Mouse (Mus musculus) kidney, adult 2 months (tissue): ENCODE measurements around the gene Tmem178b. TPM values are rescaled to one million over a fixed set of nuclear protein-coding genes. Genes with fewer than 3 reads are reported as not detected.

ENCODE experiments used
- DNase-seq: peaks from one replicate; pipeline ENCODE4 v3.0.0; 2021
- H3K27ac ChIP-seq: fragments of 200-500 bp; 2 replicates; pipeline ENCODE4 v1.5.1; 2012; ENCODE audit warnings: low read depth, low read length, control low read depth, inconsistent platforms; ENCODE audit not compliant: insufficient read depth
- H3K27me3 ChIP-seq: fragments of 200-500 bp; replicated peaks from 2 replicates; pipeline ENCODE4 v1.6.1; 2012; ENCODE audit warnings: mild to moderate bottlenecking, moderate library complexity, low read length, inconsistent platforms; ENCODE audit not compliant: control insufficient read depth, insufficient read depth
- H3K36me3 ChIP-seq: fragments of 200-500 bp; 2 replicates; pipeline ENCODE4 v1.6.1; 2012; ENCODE audit warnings: mild to moderate bottlenecking, moderate library complexity, low read length, inconsistent platforms; ENCODE audit not compliant: control insufficient read depth, insufficient read depth
- H3K4me1 ChIP-seq: fragments of 200-500 bp; 2 replicates; pipeline ENCODE4 v1.6.1; 2011; ENCODE audit warnings: low read length; ENCODE audit not compliant: control insufficient read depth, insufficient read depth
- H3K4me3 ChIP-seq: fragments of 200-500 bp; 2 replicates; pipeline ENCODE4 v1.5.1; 2011; ENCODE audit warnings: mild to moderate bottlenecking, low read depth, low read length, control low read depth; ENCODE audit not compliant: insufficient read depth
- CTCF ChIP-seq: fragments of 200-500 bp; conservative IDR thresholded peaks from 2 replicates; pipeline ENCODE4 v1.5.1; 2011; ENCODE audit warnings: low read depth, mild to moderate bottlenecking, control low read depth, low read length, moderate library complexity, mixed read lengths; ENCODE audit not compliant: insufficient read depth, insufficient read length
- POLR2A ChIP-seq: fragments of 200-500 bp; IDR thresholded peaks from one replicate; pipeline ENCODE4 v1.6.1; 2011; ENCODE audit warnings: low read depth, low read length, control low read depth
- WGBS: fragments of 180-500 bp; shearing (Covaris S2); methylation state at CpG from one replicate; pipeline ENCODE4 v1.1.7; 2018; 5-methylcytosine and 5-hydroxymethylcytosine counted together
- polyA plus RNA-seq: library from polyadenylated mRNA; depleted of rRNA; stranded (reverse); fragments of >200 nt; gene quantifications from 2 replicates; pipeline ENCODE4 v1.2.3, GENCODE M21; 2012; rRNA removed

Tmem178b gene
- polyA plus RNA-seq, 1 experiment = 1.3 TPM

- Histone ChIP-seq H3K27ac (no peak overlapping the region), H3K4me1 (no peaks in the 10 kb centered on the region), H3K27me3 (no peaks in the 10 kb centered on the region), H3K36me3 (no peaks in the 10 kb centered on the region), H3K4me3 (no peak overlapping the region)
- whole genome bisulfite sequencing = 92% methylated on average over 17 of the region's 17 CpGs
- DNase-seq = no peak
- TF ChIP-seq POLR2A = no peak
- TF ChIP-seq CTCF = no peak
Measured at GRCm38 (mm10) chr6:40247398-40247946, 374.4 kb downstream of the Tmem178b start.

GRCm38 (mm10) chr6:40249939-40250338 is 376.9 kb downstream of the Tmem178b start:
- Histone ChIP-seq H3K27me3 (no peaks in the 10 kb centered on the region), H3K27ac (no peak overlapping the region), H3K4me1 (no peaks in the 10 kb centered on the region), H3K36me3 (no peaks in the 10 kb centered on the region), H3K4me3 (no peak overlapping the region)
- no peak for DNase-seq
- no peak for TF ChIP-seq POLR2A
- no peak for TF ChIP-seq CTCF

GRCm38 (mm10) chr6:40263687-40264086 is 390.6 kb downstream of the Tmem178b start:
- Histone ChIP-seq H3K27me3 (no peaks in the 10 kb centered on the region), H3K4me3 (no peak overlapping the region), H3K27ac (no peak overlapping the region), H3K4me1 (no peaks in the 10 kb centered on the region), H3K36me3 (no peaks in the 10 kb centered on the region)
- TF ChIP-seq CTCF (no peak), POLR2A (no peak)
- no peak for DNase-seq
- 98% methylated on average over 1 of the region's 1 CpGs for WGBS

- Histone ChIP-seq H3K27ac (no peak overlapping the region), H3K4me3 (no peak overlapping the region), H3K27me3 (no peaks in the 10 kb centered on the region), H3K36me3 (no peaks in the 10 kb centered on the region), H3K4me1 (no peaks in the 10 kb centered on the region)
- no peak for DNase-seq
- 74% methylated on average over 5 of the region's 5 CpGs for WGBS
- TF ChIP-seq CTCF (no peak), POLR2A (no peak)
Measured at GRCm38 (mm10) chr6:40300707-40301106, 427.6 kb downstream of the Tmem178b start.

- peak; percentile 60 for TF ChIP-seq CTCF
- no peak for TF ChIP-seq POLR2A
- Histone ChIP-seq H3K4me3 (no peak overlapping the region), H3K36me3 (no peaks in the 10 kb centered on the region), H3K27ac (no peak overlapping the region), H3K27me3 (no peaks in the 10 kb centered on the region), H3K4me1 (no peaks in the 10 kb centered on the region)
- WGBS = 15% methylated on average over 6 of the region's 6 CpGs
- DNase-seq = peak; percentile 65
Measured at GRCm38 (mm10) chr6:40303379-40303778, 430.3 kb downstream of the Tmem178b start.

Other genes with a start within 250 kb of the Tmem178b start
- gene Braf, start 147.8 kb upstream of the Tmem178b start, polyA plus RNA-seq = 9.2 and 12.0 TPM in 2 replicates
- gene Mrps33, start 62.3 kb upstream of the Tmem178b start, polyA plus RNA-seq = 88.9 and 111 TPM in 2 replicates